Mouse (Mus musculus) adrenal gland, postnatal 0 days (tissue): ENCODE results near the gene Mllt10. TPM values are rescaled to one million over a fixed set of nuclear protein-coding genes. Genes with fewer than 3 reads are reported as not detected.

Experiments
- microRNA-seq: library from miRNA; unstranded; fragments of <30 nt; microRNA quantifications from one replicate; pipeline ENCODE4, GENCODE M21; 2016; ENCODE audit warnings: borderline replicate concordance; ENCODE audit not compliant: insufficient number of aligned reads
- polyA plus RNA-seq: library from polyadenylated mRNA; unstranded; fragments of >200 nt; fragmentation: Nextera tagmentation; extraction: Ambion mirVana; gene quantifications from 2 replicates; pipeline ENCODE4 v1.2.1, GENCODE M21; 2015

The Mllt10 gene
- polyA plus RNA-seq: 26.1 and 33.0 TPM in 2 replicates

DNA sequence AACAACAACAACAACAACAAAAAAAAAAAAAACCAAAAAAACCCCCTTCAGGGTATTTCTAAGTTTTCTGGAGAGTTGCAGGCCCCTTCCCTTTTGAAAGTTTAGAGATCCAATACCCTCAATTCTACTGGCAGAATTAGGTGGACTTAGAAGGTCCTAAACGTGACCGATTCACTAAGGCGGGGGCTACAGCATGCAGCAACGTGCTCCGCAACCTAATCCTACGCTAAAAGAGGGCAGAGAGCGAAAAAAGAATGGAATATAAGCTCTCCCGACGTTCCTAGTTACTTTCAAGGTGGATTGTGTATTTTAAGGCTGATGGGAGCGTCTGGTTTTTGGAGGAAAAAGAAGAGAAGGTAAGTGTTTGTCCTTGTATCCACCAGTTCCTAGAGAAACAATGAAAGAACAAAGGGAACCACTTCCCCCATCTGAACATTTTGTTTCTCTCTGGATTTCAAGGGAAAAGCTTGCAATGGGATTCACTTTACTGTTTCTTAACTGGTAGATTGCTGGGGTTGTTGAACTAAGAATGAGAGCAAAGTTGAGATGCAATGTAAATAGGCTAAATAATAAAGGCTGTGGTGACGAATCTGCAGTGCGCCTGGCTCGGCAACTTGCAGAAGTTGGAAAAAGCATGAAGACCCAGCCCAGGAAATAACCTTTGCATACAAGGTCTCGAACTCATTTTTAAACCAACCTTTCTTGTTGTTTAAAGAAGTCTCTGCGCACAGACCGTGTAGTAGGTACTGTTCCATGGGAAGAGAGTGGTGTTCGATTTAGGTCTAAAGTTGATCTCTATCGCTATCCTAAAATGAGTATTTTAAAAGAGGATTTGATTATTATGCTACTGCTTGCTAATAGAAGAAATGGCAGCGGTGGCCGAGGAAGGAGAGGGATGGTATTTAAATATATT lies at the start of gene Mllt10:
TSS of gene Mllt10 (plus strand) at position 222 of the 913 bp plus-strand sequence.

DNA sequence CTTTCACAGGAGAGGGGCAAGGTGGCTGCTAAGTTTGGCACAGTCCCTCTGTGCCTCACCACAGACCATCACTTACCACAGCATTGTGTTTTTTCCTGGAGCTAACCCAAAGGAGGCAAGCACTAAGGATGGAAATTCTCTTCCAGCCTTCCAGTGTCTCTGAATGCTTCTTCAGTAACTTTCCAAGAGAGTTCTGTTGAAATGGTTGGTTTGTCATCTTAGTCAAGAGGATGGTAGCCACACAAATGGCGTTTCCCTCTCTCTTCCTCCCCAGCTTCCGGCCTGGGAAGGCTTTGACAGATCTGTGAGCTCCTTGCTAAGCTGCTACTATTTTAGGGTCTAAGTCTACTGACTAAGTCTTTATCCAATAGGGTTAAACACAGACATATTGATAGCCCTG lies 17.5 kb upstream of the Mllt10 start, which contains the start of gene A930004D18Rik:
TSS of gene A930004D18Rik (minus strand) at position 247 of the 400 bp plus-strand sequence.

DNA sequence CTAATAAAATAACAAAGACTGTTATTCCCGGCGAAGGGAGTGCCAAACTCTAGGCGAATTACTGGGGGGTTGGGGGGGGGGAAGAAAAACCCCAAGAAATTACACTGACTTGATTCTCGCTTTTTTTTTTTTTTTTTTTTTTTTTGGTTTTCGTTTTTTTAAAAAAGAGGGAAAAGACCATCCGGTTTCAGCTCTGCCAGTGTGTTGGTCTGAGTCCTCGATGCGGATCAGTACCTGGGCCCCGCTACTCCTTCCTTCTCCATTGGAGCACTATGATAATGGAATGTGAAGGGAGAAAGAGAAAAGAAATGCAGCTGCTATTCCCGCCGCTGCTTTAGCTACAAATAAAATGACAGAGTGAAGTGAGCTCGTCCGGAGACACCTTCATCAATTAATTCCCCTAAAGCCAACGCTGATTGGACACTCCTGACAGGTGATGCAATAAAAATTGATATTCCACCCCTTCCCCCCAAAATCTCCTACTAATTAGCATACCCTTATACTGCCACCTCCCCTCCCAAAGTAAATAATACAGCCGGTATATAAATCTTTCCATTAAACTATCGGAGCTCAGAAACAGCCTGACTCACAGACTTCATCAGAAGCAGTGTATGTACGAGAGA lies 6.5 kb upstream of the Mllt10 start, which contains the start of gene Skida1:
TSS of gene Skida1 (minus strand) at position 599 of the 623 bp plus-strand sequence.

Small RNA genes within 50 kb of the gene (microRNA-seq; reads per million reads assigned to microRNA genes)
- gene Gm23638 (not detected), gene Mir7655 (4.9 reads per million, percentile 5 among the genes with 10 or more reads in this experiment)

Other genes with a start within 250 kb of the Mllt10 start
- gene H2al2a, start 58.3 kb upstream of the Mllt10 start, polyA plus RNA-seq: not detected in 2 replicates
- gene A930004D18Rik, start 17.5 kb upstream of the Mllt10 start, polyA plus RNA-seq: 8.0 and 8.3 TPM in 2 replicates
- 2.6 and 3.2 TPM in 2 replicates for gene Skida1, start 6.2 kb upstream of the Mllt10 start, polyA plus RNA-seq